Mouse (Mus musculus) kidney, adult 18-20 months (tissue): ENCODE data around the gene Gm2696.
A peak's percentile ranks its signal among the peaks of the same experiment; 100 is the strongest.
"Not testable (repeated sequence)": the region's sequence is repeated elsewhere in the genome, so short reads cannot be mapped to it uniquely, and the experiment has no call there.

Experiments
- DNase-seq: peaks from one replicate; pipeline ENCODE4 v3.0.0; 2021

The Gm2696 gene

DNA sequence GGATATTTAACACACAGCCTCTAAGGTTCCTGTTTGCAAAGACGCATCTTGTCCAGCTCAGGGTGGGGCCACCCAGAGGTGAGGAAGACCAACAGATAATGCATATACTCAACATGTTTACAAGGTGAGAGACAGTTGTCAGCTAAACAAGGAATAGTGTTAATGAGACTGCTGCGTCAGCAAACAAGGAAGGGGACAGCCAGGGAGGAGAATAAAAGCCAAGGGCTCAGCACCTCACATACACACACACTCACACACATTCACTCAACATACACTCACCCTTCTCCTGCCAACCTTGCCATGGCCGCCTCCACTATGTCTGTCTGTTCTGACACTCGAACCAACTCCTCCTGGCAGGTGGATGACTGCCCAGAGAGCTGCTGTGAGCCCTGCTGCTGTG, at the start of gene Gm2696:
Gene Gm2696, plus strand, starts transcription at position 301 of the 400 bp plus-strand sequence.
- no peak for DNase-seq

DNA sequence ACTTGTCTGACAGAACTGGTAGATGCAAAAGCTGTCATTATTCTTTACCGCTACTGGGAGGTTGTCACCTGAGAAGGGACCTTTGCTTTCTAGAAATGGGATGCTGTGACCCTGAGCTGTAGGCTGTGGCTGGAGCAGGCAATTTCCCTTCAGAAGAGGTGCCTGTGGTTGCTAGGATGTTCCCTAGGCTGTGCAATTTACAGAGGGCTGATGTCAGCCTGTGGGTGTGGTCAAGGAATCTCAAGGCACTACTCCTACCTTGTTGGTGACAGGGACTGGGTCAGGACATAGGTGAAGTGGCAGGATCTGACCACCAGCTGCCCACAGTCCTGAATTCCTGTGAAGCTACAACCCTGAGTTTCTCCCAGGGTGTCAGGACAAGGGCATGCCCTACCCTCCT, 44.8 kb upstream of the Gm2696 start:
- DNase-seq, result no peak

DNA sequence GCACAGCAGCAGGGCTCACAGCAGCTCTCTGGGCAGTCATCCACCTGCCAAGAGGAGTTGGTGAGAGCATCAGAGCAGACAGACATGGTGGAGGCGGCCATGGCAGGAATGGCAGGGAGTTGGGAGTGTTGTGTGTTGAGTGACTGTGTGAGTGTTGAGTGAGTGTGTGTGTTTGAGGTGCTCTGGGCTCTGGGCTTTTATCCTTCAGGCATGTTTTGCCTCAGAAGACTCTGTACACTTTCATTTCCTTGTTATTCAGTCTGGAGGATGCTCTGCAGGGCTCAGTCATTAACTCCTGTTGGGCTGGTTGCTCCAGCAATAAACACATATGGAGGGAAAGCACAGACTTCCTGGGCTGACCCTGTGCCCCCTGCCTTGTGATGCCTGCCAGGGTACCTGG, 43.3 kb upstream of the Gm2696 start, which contains the start of gene Gm3238:
Gene Gm3238, minus strand, starts transcription at position 101 of the 400 bp plus-strand sequence.
- DNase-seq, result not testable (repeated sequence)

DNA sequence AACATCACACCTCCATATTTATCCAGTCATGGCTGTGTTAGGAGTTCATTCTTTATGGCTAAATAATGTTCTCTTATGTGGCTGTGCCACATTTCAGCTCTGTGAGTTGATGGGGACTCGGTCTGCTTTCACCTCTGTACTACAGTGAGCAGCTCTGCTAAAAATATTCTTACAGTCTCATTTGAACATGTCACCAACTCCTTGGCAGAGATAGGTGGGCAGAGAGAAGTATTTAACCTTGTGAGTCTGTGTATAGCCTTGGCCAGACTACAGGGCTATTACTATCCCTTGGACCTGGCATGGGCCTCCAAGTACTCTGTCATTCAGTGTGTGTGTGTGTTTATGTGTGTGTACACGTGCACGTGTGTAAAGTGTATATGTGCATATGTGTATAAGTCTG, 42.3 kb upstream of the Gm2696 start:
- DNase-seq, result not testable (repeated sequence)

DNA sequence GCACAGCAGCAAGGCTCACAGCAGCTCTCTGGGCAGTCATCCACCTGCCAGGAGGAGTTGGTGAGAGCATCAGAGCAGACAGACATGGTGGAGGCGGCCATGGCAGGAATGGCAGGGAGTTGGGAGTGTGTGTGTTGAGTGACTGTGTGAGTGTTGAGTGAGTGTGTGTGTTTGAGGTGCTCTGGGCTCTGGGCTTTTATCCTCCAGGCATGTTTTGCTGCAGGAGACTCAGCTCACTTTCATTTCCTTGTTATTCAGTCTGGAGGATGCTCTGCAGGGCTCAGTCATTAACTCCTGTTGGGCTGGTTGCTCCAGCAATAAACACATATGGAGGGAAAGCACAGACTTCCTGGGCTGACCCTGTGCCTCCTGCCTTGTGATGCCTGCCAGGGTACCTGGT, 37.6 kb upstream of the Gm2696 start, which contains the start of gene Gm7138:
Gene Gm7138, minus strand, starts transcription at position 101 of the 400 bp plus-strand sequence.
- not testable (repeated sequence) for DNase-seq

DNA sequence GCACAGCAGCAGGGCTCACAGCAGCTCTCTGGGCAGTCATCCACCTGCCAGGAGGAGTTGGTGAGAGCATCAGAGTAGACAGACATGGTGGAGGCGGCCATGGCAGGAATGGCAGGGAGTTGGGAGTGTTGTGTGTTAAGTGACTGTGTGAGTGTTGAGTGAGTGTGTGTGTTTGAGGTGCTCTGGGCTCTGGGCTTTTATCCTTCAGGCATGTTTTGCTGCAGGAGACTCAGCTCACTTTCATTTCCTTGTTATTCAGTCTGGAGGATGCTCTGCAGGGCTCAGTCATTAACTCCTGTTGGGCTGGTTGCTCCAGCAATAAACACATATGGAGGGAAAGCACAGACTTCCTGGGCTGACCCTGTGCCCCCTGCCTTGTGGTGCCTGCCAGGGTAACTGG, 32.0 kb upstream of the Gm2696 start, which contains the start of gene Gm3250:
Gene Gm3250, minus strand, starts transcription at position 101 of the 400 bp plus-strand sequence.
- DNase-seq, result not testable (repeated sequence)

DNA sequence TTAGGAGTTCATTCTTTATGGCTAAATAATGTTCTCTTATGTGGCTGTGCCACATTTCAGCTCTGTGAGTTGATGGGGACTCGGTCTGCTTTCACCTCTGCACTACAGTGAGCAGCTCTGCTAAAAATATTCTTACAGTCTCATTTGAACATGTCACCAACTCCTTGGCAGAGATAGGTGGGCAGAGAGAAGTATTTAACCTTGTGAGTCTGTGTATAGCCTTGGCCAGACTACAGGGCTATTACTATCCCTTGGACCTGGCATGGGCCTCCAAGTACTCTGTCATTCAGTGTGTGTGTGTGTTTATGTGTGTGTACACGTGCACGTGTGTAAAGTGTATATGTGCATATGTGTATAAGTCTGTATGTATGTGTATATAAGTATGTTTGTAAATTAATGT, 31.1 kb upstream of the Gm2696 start:
- not testable (repeated sequence) for DNase-seq

DNA sequence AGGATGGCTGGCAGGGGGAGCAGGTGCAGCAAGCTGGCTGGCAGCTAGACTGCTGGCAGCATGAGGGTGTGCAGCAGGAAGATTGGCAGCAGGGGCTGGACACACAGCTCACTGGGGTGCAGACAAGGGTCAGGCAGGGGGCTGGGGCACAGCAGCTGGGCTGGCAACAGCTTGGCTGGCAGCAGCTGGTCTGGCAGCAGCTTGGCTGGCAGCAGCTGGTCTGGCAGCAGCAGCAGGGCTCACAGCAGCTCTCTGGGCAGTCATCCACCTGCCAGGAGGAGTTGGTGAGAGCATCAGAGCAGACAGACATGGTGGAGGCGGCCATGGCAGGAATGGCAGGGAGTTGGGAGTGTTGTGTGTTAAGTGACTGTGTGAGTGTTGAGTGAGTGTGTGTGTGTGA, 26.6 kb upstream of the Gm2696 start, which contains the start of gene Gm7137:
Gene Gm7137, minus strand, starts transcription at position 325 of the 400 bp plus-strand sequence.
- not testable (repeated sequence) for DNase-seq

DNA sequence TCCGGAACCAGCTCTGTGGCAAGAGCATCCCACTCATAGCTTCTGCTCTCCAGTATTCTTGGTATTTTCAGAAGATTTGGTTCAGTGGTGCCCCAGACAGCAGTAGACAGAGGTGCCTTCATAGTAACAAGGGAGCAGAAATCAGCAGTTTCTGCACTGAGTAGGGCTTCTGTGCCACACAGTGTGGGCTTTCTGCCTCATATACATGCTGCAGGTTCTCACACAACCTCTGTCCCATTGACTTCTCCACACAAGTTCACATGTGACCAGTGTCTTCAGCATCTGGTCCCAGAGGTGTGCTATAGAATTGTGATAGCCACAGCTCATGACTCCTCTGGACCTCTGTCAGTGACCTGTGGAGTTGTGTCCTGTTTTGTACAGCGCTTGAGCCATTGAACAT, 25.9 kb upstream of the Gm2696 start:
- DNase-seq, result no peak

DNA sequence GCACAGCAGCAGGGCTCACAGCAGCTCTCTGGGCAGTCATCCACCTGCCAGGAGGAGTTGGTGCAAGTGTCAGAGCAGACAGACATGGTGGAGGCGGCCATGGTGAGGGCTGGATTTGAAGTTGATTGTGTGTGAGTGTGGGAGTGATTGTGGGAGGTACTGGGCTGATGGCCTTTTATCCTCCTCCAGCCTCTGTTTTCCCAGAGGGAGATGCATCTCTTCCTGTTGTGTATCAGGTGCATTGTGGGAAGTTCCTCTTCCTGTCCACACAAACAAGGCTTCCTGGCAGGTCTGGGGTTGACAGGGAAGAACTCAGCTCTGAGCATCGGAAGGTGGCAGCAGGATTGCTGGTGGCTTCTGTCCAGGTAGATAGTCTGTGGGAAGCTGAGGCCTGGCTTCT, 19.5 kb upstream of the Gm2696 start, which contains the start of gene Gm9639:
Gene Gm9639, minus strand, starts transcription at position 101 of the 400 bp plus-strand sequence.
- no peak for DNase-seq

DNA sequence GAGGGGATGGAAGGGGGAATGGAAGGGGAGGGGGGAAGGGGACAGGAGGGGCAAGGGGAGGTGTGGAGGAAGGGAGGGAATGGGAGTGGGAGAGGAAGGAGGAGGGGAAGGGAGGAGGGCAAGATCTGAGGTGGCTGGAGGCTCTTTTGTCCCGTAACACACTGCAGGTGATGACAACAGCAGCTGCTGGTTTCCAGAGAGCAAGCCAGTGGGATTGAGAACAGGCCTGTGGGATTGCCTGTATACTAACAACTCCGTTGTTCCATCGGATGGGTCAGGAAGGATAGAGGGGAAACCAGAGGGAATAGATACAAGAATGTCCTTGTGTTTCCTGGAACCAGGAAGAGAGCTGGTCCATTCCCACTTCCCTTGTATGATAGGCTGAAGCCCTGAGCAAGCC, 16.8 kb upstream of the Gm2696 start:
- DNase-seq, result no peak

DNA sequence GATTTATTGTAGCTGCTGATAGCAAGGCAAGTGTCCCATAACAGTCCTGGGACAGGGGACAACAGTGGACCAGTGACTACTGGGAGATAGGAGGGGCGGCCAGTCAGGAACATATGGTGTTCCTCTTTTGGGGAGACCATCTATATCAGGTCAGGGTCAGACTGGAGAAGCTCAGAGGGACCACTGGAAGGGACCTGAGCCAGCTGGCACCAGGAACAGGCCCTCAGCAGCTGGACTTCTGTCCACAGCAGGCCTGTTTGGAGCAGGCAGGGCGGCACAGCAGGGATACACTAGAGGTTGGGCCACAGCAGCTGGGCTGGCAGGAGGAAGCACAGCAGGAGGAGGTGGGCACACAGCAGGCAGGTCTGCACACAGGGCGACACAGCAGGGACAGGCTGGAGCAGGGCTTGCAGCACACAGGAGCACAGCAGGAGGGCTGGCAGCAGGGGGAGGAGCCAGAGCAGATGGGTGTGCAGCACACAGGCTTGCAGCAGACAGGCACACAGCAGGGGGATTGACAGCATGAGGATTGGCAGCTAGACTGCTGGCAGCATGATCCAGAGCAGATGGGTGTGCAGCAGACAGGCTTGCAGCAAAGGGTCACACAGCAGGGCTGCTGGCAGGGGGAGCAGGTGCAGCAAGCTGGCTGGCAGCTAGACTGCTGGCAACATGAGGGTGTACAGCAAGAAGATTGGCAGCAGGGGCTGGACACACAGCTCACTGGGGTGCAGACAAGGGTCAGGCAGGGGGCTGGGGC, 16.1 kb upstream of the Gm2696 start:
- not testable (repeated sequence) for DNase-seq

DNA sequence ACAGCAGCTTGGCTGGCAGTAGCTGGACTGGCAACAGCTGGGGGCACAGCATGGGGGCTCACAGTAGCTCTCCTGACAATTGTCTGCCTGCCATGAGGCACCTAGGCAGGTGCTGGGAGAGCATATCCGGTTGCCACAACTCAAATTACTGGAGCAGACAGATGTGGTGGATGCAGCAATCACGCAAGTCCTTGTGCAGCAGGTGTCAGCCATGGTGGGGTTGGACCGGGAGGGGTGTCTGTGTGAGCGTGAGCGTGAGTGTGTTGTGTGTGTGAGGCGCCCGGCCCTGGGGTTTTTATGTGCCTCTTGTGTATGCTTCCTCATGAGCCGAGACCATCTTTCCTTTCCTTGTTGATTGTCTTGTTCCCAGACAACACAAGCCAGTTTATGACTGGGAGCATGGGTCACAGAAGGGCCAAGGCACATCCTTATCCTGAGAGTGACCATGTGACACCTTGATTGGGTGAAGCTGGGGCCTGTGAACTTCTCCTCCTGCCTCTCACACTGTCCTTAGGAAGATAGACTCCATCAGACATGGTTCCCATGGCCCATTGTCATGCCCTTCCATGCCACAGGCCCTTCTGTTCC, 15.5 kb upstream of the Gm2696 start, which contains the start of gene Gm19668:
Gene Gm19668, minus strand, starts transcription at position 213 of the 588 bp plus-strand sequence.
- no peak for DNase-seq

DNA sequence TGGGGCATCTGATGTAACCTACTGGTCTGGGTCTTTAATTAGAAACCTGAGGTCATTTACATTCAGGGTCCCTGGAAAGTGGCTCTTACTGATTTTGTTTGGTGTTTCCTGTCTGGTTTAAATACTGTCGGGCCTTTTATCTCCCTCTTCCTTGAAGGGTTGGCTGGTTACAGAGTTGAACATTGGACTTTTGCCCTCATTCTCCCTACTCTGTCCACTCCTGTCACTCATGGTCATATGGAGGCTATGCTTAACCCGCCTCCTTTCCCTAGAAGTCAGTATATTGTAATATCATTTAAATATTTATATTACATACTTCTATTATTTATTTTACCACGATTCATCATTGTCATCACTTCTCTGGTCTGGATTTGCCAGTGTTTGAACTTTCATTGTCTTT, 10.4 kb upstream of the Gm2696 start:
- no peak for DNase-seq

DNA sequence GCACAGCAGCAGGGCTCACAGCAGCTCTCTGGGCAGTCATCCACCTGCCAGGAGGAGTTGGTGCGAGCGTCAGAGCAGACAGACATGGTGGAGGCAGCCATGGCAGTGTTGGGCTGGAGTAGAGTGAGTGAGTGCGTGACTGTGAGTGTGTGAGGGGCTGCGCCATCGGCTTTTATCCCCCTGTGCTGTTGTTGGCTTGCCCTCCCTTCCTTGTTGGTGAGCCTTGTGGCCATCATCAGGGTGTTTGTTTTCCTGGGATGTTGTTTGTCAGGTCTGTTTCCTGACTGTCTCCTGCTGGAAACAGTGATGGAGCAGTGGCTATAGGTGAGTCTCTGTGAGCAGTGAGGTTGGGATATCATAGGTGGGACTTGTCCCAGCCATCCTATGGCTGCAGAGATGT, 2.7 kb upstream of the Gm2696 start, which contains the start of gene Gm9507:
Gene Gm9507, minus strand, starts transcription at position 101 of the 400 bp plus-strand sequence.
- no peak for DNase-seq

DNA sequence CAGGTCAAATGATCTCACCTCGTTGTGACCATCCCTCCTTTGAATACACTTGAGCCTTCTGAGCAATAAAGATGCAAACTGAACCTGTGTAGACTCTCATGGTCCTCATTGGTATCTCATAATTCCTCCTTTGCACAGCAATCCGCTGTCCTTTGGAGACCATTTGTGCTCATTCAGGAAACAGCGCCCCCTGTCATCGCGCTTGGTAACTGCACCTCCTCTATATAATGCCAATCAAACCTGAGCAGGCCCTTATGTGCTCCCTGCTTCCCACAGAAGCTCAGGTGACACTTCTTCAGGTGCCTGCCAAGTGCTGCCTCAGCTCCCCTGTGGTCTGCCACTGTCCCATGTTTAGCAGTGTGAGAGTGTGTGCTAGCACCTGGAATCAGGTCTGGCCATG, 1.0 kb downstream of the Gm2696 start:
- peak; percentile 18 for DNase-seq

DNA sequence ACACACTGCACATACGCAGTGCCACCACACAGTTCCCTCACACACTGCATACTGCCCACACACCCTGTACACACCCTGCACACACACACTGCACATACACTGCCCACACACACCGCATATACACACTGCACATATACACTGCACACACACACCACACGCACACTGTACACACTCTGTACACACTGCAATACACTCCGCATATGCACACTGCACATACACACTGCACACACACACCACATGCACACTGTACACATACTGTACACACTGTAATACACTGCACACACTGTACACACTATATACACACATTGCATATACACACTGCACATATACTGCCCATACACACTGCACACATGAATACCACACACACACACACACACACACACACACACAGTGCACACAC, 4.0 kb downstream of the Gm2696 start:
- no peak for DNase-seq

DNA sequence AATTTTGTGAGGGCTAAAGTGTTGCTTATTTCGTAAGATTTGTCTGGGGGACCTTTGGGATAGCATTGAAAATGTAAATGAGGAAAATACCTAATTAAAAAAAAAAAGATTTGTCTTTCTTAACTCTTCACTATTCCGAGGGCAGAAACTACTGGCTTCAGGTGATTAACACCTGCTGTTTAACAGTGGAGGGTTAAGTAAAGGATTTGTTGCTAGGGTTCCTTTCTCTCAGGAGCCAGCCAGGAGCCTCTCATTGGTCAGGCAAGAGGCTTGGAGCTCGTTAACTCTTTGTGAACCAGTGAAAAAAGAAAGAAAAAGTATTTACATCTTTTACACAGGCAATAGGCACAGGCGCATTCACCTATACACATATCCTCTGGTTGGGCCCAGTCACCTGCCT, 4.7 kb downstream of the Gm2696 start:
- DNase-seq, result no peak

DNA sequence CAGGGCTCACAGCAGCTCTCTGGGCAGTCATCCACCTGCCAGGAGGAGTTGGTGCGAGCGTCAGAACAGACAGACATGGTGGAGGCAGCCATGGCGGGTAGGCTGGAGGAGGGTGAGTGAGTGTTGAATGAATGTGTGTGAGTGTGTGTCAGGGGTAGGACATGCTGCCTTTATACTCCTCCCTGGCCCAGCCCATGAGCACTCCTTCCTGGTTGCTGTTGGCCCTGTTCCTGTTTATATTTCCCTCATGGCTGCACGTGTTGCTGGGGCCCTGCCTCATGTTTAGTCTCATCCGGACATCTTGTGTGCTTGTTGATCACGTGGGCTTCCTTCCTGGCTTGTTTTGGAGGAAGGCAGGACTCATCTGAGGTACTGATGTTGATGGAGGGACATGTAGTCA, 12.5 kb downstream of the Gm2696 start, which contains the start of gene Krtap10-4:
Gene Krtap10-4, minus strand, starts transcription at position 145 of the 400 bp plus-strand sequence.
- DNase-seq, result no peak

DNA sequence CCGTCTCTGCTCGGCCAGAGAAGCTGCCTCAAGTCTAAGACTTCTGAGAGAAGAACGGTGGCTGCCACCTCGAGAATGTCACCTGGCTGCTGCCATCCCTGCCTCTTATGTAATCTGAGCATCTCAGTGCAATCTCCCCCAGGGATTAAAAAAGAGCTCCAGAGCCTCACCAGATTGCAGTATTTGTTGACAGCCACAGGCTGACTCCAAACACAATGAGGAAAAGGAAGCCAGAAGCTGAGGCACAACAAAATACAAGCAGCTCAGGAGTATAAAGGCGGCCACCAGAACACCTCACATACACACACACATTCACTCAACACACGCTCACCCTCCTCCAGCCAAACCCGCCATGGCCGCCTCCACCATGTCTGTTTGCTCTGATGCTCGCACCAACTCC, 21.2 kb downstream of the Gm2696 start, which contains the start of gene Krtap10-10:
Gene Krtap10-10, plus strand, starts transcription at position 301 of the 400 bp plus-strand sequence.
- no peak for DNase-seq

DNA sequence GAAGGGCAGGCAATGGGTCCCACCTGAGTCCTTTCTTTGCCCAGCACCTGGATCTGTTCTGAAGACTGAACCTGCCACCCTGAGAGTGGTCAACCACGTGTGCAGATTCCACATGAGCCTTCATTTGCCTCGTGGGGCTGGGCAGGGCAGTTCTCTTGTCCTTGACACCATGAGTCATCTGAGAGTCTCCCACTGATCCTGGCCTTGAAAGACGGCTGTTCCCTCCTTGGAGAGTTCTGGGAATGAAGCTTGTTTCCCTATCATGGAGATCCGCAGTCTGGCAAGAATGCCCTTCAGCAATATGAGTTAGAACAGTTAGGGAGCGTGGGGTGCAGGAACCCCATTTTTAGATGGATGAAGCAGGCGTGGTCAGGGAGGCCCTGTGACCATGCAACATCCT, 24.5 kb downstream of the Gm2696 start:
- DNase-seq, result no peak

DNA sequence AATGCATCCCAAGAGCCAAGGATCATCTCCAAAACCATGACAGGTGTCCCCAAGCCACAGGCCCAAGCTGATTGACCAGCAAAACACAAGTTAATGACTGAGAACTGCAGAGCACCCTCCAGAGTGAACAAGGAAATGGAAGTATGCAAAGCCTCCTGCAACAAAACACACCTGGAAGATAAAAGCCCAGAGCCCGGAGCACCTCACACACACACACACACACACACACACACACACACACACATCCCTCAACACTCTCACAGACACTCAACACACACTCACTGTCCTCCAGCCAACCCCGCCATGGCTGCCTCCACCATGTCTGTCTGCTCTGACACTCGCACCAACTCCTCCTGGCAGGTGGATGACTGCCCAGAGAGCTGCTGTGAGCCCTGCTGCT, 32.0 kb downstream of the Gm2696 start, which contains the start of gene Gm36176:
Gene Gm36176, plus strand, starts transcription at position 301 of the 400 bp plus-strand sequence.
- DNase-seq, result no peak

DNA sequence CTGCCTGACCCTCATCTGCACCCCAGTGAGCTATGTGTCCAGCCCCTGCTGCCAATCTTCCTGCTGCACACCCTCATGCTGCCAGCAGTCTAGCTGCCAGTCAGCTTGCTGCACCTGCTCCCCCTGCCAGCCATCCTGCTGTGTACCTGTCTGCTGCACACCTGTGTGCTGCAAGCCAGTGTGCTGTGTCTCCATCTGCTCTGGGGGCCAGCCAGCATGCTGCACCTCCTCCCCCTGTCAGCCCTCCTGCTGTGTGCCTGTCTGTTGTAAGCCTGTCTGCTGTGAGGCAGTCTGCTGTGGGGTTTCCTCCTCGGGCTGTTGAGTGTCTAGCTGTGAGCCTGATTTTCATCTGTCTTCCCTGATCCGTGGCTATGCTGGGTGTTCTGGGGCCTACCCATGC, 32.5 kb downstream of the Gm2696 start:
- no peak for DNase-seq

DNA sequence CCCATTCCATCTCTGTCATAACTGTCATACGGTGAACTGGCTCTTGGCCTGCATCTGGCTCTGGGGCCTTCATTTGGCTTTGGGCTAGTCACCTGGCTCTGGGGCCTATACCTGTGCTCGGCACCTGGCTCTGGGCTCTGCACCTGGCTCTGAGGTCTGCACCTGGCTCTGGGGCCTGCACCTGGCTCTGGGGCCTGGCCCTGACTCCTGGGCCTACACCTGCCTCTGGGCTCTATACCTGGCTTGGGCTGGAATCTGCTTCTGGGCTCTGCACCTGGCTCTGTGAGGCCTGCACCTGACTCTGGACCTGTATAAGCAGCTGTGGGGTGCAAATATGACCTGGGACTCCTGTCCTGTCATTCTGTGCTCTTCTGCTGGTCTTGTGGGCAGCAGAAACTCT, 33.1 kb downstream of the Gm2696 start:
- DNase-seq, result no peak
